Mouse (Mus musculus) embryonic fibroblast, embryonic 13.5 days (primary cell): ENCODE results near the gene Smcr8.

Source experiments
- CTCF ChIP-seq: IDR thresholded peaks from 2 replicates; pipeline ENCODE4 v1.5.1; 2011; ENCODE audit warnings: mild to moderate bottlenecking, control low read depth, low read length, moderate library complexity, borderline replicate concordance; ENCODE audit not compliant: insufficient read depth
- POLR2A ChIP-seq: IDR thresholded peaks from 2 replicates; pipeline ENCODE4 v1.6.1; 2011; ENCODE audit warnings: low read depth, mild to moderate bottlenecking, control low read depth, low read length, moderate library complexity

- no peak for TF ChIP-seq POLR2A
- no peak for TF ChIP-seq CTCF
These were observed 1.1 kb upstream of the Smcr8 start for GRCm38 (mm10) chr11:60776107-60776828.
